Mouse (Mus musculus): ENCODE data around the gene Lrrc75a. TPM values are rescaled to one million over a fixed set of nuclear protein-coding genes. Genes with fewer than 3 reads are reported as not detected.

The Lrrc75a gene
- total and polyA plus RNA-seq, 2 experiments from 2014 or later = 6.4 to 29.7 TPM

DNA sequence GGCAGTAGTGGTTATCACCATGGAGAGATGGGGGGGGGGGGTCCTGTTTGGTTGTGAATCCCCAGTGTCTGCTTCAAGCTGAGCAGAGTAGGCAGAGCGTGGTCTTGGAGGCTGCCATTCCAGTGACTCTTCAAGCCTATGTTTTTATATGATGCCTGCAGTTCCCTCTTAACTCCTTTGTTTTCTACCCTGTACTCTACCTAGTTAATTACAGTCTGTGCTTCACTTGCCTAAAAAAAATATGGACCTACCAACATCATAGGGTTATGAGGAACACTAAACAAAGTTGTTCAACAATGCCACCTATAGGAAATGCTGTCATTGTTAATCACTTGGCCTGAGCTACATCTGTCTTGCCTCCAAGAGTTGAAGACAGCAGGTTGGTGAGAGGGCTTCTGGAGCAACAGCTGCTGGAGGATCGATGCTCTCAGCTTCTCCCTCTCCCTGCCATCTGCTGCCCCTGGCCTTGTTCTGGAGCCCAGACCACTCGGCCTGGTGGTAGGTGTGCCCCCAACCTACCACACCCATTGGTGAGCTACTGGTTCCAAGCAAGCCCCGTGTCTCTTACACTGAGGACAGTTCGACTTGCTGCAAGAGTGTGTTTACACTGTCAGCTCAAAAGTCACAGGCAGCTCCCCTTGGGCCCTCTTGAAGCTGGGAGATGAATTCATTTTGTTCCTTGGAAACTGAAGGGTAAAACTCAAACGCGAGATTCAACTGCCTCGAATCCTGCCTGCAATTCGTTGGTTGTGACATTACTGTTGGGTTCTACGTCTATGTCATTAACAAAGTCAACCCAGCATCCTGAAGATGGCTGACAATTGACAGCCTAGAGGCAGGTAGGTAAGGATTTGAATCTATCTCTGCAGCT, 41.8 kb downstream of the Lrrc75a start:
- TF ChIP-seq CTCF (IDR thresholded peaks at IDR 0.05; ENCODE audit: low read depth) = peak; percentile 20; the same call in 1 of the 2 replicates
- WGBS = 54% methylated on average over 10 of the region's 10 CpGs
- H3K9me3 ChIP-seq (ENCODE audit: low read length) = no peaks in the 10 kb centered on the region
- H3K27me3 ChIP-seq (ENCODE audit: insufficient read depth, low read length) = no peaks in the 10 kb centered on the region
- H3K4me1 ChIP-seq (ENCODE audit: insufficient read depth, low read length) = peaks cover 24% of the 10 kb centered on the region
- 0 out of 2 replicates have a peak overlapping the region, but pooled peaks have one; percentile 15 for H3K27ac ChIP-seq
- no peak overlapping the region for H3K4me2 ChIP-seq (ENCODE audit: low read depth, low read length)
- no peak overlapping the region for H3K4me3 ChIP-seq (ENCODE audit: low read length)
- H3K36me3 ChIP-seq (ENCODE audit: insufficient read depth, low read length) = peaks cover 33% of the 10 kb centered on the region
- DNase-seq (ENCODE audit: low spot score) (peak; percentile 33), ATAC-seq (no peak)
- H3K9ac ChIP-seq (replicated peaks; ENCODE audit: low read length) = 0 out of 2 replicates have a peak overlapping the region, but pooled peaks have one; percentile 93

DNA sequence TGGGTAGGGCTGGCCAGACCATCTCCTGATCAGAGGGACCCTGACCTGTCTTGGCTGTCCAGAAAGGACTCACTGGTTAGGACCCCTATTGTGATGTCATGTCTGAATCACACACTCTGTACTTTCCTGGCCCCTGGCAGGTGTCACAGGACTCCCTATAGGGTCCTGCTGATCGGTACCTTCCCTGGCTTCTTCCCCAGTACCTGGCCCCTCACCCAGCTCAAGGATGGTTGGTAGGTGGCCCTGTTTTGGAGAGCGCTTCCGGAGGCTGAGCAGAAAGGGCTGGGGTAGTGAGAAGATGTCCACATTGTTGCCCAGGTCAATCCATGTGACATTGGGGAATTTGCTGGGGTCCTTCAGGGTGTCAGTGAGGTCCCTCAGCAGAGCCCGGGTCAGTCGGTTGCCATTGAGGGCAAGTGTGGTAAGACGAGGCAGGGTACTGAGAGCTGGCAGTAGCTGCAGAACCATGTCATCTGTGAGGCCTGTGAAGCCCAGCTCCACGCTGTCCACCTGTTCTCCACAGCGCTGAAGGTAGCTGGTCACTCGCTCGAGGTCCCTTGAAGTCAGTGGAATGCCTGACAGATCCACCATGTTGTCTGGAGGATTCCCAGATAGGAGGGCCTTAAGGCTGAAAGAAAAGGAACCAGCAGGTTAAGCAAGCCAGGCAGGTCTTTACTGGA, 42.6 kb downstream of the Lrrc75a start:
- no peaks in the 10 kb centered on the region for H3K9me3 ChIP-seq (ENCODE audit: low read length)
- WGBS = 44% methylated on average over 10 of the region's 10 CpGs
- TF ChIP-seq CTCF (IDR thresholded peaks at IDR 0.05; ENCODE audit: low read depth) = no peak

GRCm38 (mm10) chr11:62604886-62605618, 43.3 kb downstream of the Lrrc75a start:
- H3K4me3 ChIP-seq (ENCODE audit: low read length) = peak overlapping the region; percentile 85
- H3K27me3 ChIP-seq (ENCODE audit: insufficient read depth, low read length) = no peaks in the 10 kb centered on the region
- peak overlapping the region; percentile 93; the same call in 1 of the 2 replicates for H3K9ac ChIP-seq (replicated peaks; ENCODE audit: low read length)
- H3K36me3 ChIP-seq (ENCODE audit: insufficient read depth, low read length) = peaks cover 33% of the 10 kb centered on the region
- H3K4me1 ChIP-seq (ENCODE audit: insufficient read depth, low read length) = peaks cover 24% of the 10 kb centered on the region
- H3K4me2 ChIP-seq (ENCODE audit: low read depth, low read length) = peak overlapping the region; percentile 96
- no peak for TF ChIP-seq CTCF (IDR thresholded peaks at IDR 0.05; ENCODE audit: low read depth)
- DNase-seq (ENCODE audit: low spot score) (no peak), ATAC-seq (no peak)
- WGBS = 16% methylated on average over 3 of the region's 3 CpGs
- no peaks in the 10 kb centered on the region for H3K9me3 ChIP-seq (ENCODE audit: low read length)
- H3K27ac ChIP-seq = peak overlapping the region; percentile 15; the same call in 1 of the 2 replicates

More for the DNA sequence above, 42.6 kb downstream of the Lrrc75a start:
- Histone ChIP-seq H3K4me1 (ENCODE audit: insufficient read depth, low read length) (peaks cover 24% of the 10 kb centered on the region), H3K4me3 (ENCODE audit: low read length) (no peak overlapping the region), H3K27me3 (ENCODE audit: insufficient read depth, low read length) (no peaks in the 10 kb centered on the region), H3K27ac (peak overlapping the region; percentile 15; the same call in 1 of the 2 replicates), H3K36me3 (ENCODE audit: insufficient read depth, low read length) (peaks cover 33% of the 10 kb centered on the region), H3K4me2 (ENCODE audit: low read depth, low read length) (peak overlapping the region; percentile 96), H3K9ac (replicated peaks; ENCODE audit: low read length) (peak overlapping the region; percentile 93; the same call in 1 of the 2 replicates)
- DNase-seq (ENCODE audit: low spot score) = no peak
- ATAC-seq = no peak

DNA sequence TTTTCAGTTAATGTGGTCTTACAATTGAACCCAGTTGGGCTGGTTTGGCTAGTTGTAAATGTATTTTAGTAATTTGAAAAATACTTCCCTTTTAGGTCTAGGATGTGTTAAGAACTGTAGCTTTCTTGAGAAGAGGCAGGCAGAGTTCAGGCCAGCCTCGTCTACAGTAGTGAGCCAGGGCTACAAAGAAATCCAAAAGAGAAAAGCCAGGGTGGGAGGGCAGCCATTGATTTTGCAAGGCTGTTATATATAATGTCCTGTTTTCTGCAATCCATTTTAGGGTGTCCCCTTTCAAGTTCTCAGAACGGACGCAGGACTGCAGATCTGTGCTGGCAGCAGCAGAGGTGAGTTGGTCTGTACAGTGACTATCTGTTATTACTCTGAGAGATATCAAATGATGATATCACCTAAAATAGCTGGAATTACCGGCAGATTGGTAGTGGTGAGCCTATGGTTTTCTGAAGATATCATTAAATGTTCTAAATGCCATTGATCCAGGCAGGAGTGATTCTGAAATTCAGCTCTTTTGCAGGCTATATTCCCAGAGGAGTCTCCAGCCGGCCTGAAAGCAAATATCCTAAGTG, 44.1 kb downstream of the Lrrc75a start:
- H3K9ac ChIP-seq (replicated peaks; ENCODE audit: low read length) = peak overlapping the region; percentile 93
- no peak for TF ChIP-seq CTCF (IDR thresholded peaks at IDR 0.05; ENCODE audit: low read depth)
- ATAC-seq (no peak), DNase-seq (ENCODE audit: low spot score) (no peak)
- WGBS = 17% methylated on average over 5 of the region's 5 CpGs
- H3K36me3 ChIP-seq (ENCODE audit: insufficient read depth, low read length) = peaks cover 33% of the 10 kb centered on the region
- peaks cover 24% of the 10 kb centered on the region for H3K4me1 ChIP-seq (ENCODE audit: insufficient read depth, low read length)
- H3K4me3 ChIP-seq (ENCODE audit: low read length) = peak overlapping the region; percentile 85
- H3K27me3 ChIP-seq (ENCODE audit: insufficient read depth, low read length) = no peaks in the 10 kb centered on the region
- peak overlapping the region; percentile 96 for H3K4me2 ChIP-seq (ENCODE audit: low read depth, low read length)
- 0 out of 2 replicates have a peak overlapping the region, but pooled peaks have one; percentile 26 for H3K27ac ChIP-seq
- no peaks in the 10 kb centered on the region for H3K9me3 ChIP-seq (ENCODE audit: low read length)

- peak overlapping the region; percentile 85 for H3K4me3 ChIP-seq (ENCODE audit: low read length)
- H3K27me3 ChIP-seq (ENCODE audit: insufficient read depth, low read length) = no peaks in the 10 kb centered on the region
- WGBS = under 1% methylated on average over 13 of the region's 13 CpGs
- DNase-seq (ENCODE audit: low spot score) (peak; percentile 31), ATAC-seq (no peak)
- H3K9ac ChIP-seq (replicated peaks; ENCODE audit: low read length) = peak overlapping the region; percentile 93
- peak overlapping the region; percentile 96 for H3K4me2 ChIP-seq (ENCODE audit: low read depth, low read length)
- H3K4me1 ChIP-seq (ENCODE audit: insufficient read depth, low read length) = peaks cover 24% of the 10 kb centered on the region
- peaks cover 28% of the 10 kb centered on the region for H3K36me3 ChIP-seq (ENCODE audit: insufficient read depth, low read length)
- H3K27ac ChIP-seq = peak overlapping the region; percentile 96
- TF ChIP-seq CTCF (IDR thresholded peaks at IDR 0.05; ENCODE audit: low read depth) = peak; percentile 48
- no peaks in the 10 kb centered on the region for H3K9me3 ChIP-seq (ENCODE audit: low read length)
Observed at GRCm38 (mm10) chr11:62603312-62604056, 44.8 kb downstream of the Lrrc75a start.
